Mouse (Mus musculus): ENCODE data around the gene Rhox1. TPM values are rescaled to one million over a fixed set of nuclear protein-coding genes. Genes with fewer than 3 reads are reported as not detected.
"Not testable (repeated sequence)": the region's sequence is repeated elsewhere in the genome, so short reads cannot be mapped to it uniquely, and the experiment has no call there.

Gene Rhox1
- total RNA-seq (2018; cell fraction: chromatin; rRNA removed), result not detected
- not detected for total RNA-seq (2018; cell fraction: cytosol; rRNA removed)
- total RNA-seq (2018; cell fraction: nucleus; rRNA removed), result not detected
- polyA plus RNA-seq (2018), result not detected in 3 replicates

GRCm38 (mm10) chrX:37222158-37222557 is at the start of gene Rhox1:
Rhox1 (minus strand) TSS chrX:37222258.
- H3K36me3 ChIP-seq (ENCODE audit: inconsistent target); H3K27ac ChIP-seq; H3K4me3 ChIP-seq (ENCODE audit: inconsistent target); H3K79me2 ChIP-seq (ENCODE audit: inconsistent target): not testable (repeated sequence)
- 92% methylated on average over 1 of the region's 1 CpGs for WGBS (ENCODE audit: missing documents)

- no CpG with 5 or more reads among the region's 19 CpGs for WGBS (ENCODE audit: missing documents)
These were observed 43.0 kb upstream of the Rhox1 start, which contains the start of gene Rhox4a for GRCm38 (mm10) chrX:37265038-37265437. Rhox4a (plus strand) TSS chrX:37265338.

DNA sequence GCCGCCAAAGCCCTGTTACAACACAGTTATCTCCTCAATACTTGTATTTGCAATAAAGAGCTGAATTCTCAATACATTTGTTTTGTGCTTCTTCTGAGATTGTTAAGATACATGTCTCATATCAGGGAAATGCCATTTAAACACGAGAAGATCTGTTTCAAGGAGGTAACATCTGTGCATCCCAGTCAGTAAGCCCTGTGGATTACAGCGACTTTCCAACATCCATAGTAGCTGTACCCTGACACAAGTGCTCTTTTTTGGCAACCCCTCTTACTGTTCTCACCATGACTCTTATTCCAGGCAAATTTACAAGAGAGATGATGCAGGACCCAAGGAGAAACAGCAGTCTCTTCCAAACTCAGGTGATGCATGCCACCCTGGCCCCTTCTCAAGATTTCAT is 27.6 kb upstream of the Rhox1 start, which contains the start of gene Rhox3a:
Rhox3a (plus strand) TSS at position 301 of the 400 bp plus-strand sequence.
- H3K79me2 ChIP-seq (ENCODE audit: inconsistent target); H3K27ac ChIP-seq; H3K4me3 ChIP-seq (ENCODE audit: inconsistent target); H3K36me3 ChIP-seq (ENCODE audit: inconsistent target): not testable (repeated sequence)
- no CpG with 5 or more reads among the region's 3 CpGs for WGBS (ENCODE audit: missing documents)

More at GRCm38 (mm10) chrX:37265038-37265437, 43.0 kb upstream of the Rhox1 start, which contains the start of gene Rhox4a:
- H3K4me3 ChIP-seq (ENCODE audit: inconsistent target); H3K36me3 ChIP-seq (ENCODE audit: inconsistent target); H3K27ac ChIP-seq; H3K79me2 ChIP-seq (ENCODE audit: inconsistent target): not testable (repeated sequence)

DNA sequence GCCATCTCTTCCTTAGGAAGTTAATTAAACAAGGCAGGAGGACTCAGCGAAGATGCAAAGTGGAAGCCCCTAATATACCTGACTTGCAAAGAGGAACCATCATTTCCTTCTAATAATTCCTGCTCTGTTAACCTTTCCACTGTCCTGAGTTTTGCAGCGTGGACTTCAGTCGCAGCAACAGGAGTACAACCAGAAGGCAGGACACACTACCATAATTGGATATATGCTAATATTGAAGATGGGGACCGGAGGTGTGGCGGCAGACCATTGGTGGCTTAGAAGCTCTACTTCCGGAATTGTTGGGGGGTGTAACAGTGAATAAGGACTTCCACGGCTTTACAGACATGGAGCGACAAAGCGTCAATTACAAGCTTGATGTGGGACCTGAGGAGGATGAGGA is 22.6 kb upstream of the Rhox1 start, which contains the start of gene Rhox2a:
Rhox2a (plus strand) TSS at position 301 of the 400 bp plus-strand sequence.
- not testable (repeated sequence) for H3K36me3 ChIP-seq (ENCODE audit: inconsistent target); H3K27ac ChIP-seq; H3K79me2 ChIP-seq (ENCODE audit: inconsistent target); H3K4me3 ChIP-seq (ENCODE audit: inconsistent target)
- WGBS (ENCODE audit: missing documents), result no CpG with 5 or more reads among the region's 9 CpGs

DNA sequence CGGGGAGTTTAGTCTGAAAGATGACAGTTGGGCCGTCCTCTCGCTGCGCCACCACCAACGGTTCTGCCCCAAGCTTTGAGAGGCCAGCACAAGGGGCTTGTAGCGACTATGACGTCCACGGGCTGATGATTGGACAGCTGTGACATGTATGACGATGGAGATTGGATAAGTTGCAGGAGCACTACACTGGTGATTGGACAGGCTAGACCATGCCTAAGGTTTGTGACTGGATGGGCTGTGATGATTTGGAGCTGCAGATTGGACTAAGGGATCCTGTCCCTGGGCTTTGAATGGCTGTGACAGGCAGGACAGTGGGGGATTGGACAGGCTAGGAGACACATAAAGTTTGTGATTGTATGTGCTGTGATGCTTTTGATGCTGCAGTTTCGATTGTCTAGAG is 11.1 kb downstream of the Rhox1 start, which contains the start of gene Gm9:
Gm9 (minus strand) TSS at position 101 of the 400 bp plus-strand sequence.
- no peaks in the 10 kb centered on the region for H3K36me3 ChIP-seq (ENCODE audit: inconsistent target)
- no peak within 1 kb of the TSS for H3K4me3 ChIP-seq (ENCODE audit: inconsistent target)
- H3K79me2 ChIP-seq (ENCODE audit: inconsistent target), result no peaks in the 10 kb centered on the region
- 86% methylated on average over 10 of the region's 10 CpGs for WGBS (ENCODE audit: missing documents)
- H3K27ac ChIP-seq, result no peak within 1 kb of the TSS

DNA sequence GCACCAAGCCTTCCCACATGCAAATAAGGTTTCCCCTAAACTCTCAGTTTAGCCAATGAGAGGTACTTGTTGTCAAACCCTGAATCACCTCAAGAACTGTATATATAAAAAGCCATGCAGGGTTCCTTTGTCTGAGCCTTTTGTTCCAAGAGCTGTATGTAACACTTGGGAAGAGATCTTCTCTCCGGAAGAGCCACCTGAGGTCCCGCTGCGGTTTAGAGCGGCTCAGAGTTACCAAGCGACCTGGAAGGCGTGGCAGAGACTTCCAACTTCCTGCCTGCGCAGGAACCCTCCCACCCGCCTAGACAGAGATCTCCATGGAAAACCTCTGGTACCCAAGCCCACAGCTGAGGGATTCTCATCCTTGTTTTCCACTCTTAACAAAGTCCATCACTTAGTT is 23.4 kb downstream of the Rhox1 start:
- no peak overlapping the region for H3K4me3 ChIP-seq (ENCODE audit: inconsistent target)
- H3K79me2 ChIP-seq (ENCODE audit: inconsistent target), result no peaks in the 10 kb centered on the region
- 70% methylated on average over 6 of the region's 8 CpGs for WGBS (ENCODE audit: missing documents)
- H3K36me3 ChIP-seq (ENCODE audit: inconsistent target), result no peaks in the 10 kb centered on the region
- H3K27ac ChIP-seq, result no peak overlapping the region

DNA sequence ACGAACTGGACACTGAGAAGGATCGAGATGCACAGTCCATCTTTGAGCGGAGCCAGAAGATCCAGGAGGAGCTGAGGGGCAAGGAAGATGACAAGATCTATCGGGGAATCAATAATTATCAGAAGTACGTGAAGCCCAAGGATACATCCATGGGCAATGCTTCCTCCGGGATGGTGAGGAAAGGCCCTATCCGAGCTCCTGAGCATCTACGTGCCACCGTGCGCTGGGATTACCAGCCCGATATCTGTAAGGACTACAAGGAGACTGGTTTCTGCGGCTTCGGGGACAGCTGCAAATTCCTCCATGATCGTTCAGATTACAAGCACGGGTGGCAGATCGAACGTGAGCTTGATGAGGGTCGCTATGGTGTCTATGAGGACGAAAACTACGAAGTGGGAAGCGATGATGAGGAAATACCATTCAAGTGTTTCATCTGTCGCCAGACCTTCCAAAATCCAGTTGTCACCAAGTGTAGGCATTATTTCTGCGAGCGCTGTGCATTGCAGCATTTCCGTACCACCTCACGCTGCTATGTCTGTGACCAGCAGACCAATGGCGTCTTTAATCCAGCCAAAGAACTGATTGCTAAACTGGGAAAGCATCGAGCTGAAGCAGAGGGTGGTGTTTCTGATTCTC is 30.2 kb downstream of the Rhox1 start:
- Histone ChIP-seq H3K79me2 (ENCODE audit: inconsistent target) (peaks cover 6% of the 10 kb centered on the region; the same call in 1 of the 2 replicates), H3K36me3 (ENCODE audit: inconsistent target) (no peaks in the 10 kb centered on the region), H3K27ac (no peak overlapping the region), H3K4me3 (ENCODE audit: inconsistent target) (peak overlapping the region; percentile 50)
- 33% methylated on average over 27 of the region's 28 CpGs for WGBS (ENCODE audit: missing documents)

DNA sequence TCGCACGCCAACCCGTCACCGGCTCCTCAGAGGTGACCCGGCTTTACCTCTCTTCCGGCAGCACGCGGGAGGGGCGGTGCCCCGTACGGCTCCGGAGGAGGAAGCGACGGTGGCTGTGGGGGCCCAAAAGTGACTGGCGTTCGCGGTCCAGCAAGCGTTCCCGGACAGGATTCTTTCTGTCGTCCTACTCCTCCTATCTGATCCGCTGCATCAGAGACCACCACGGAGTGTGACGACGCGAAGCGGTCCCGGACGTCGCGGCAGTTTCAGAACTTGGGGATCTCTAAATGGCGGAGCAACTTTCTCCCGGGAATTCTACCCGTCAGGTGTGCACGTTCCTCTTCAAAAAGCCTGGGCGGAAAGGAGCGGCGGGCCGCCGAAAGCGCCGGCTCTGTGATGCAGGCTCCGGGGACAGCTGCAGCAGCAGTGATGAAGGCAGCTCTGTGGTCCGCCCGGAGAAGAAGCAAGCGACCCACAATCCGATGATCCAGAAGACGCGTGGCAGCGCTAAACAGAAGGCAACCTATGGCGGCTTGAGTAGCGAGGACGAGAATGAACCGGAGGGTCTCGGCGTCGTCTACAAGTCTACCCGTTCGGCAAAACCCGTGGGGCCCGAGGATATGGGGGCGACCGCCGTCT is 30.8 kb downstream of the Rhox1 start, which contains the start of the genes Ndufa1 and Rnf113a1:
Ndufa1 (minus strand) TSS at position 59 of the 639 bp plus-strand sequence.
Rnf113a1 (plus strand) TSS at position 141 of the 639 bp plus-strand sequence.
- Histone ChIP-seq H3K27ac (no peak within 1 kb of the TSS), H3K36me3 (ENCODE audit: inconsistent target) (no peaks in the 10 kb centered on the region), H3K4me3 (ENCODE audit: inconsistent target) (peak within 1 kb of the TSS; percentile 50), H3K79me2 (ENCODE audit: inconsistent target) (peaks cover 6% of the 10 kb centered on the region; the same call in 1 of the 2 replicates)
- WGBS (ENCODE audit: missing documents), result 24% methylated on average over 52 of the region's 63 CpGs

GRCm38 (mm10) chrX:37190755-37191104 is 31.3 kb downstream of the Rhox1 start:
- Histone ChIP-seq H3K36me3 (ENCODE audit: inconsistent target) (no peaks in the 10 kb centered on the region), H3K79me2 (ENCODE audit: inconsistent target) (peaks cover 6% of the 10 kb centered on the region; the same call in 1 of the 2 replicates), H3K27ac (no peak overlapping the region), H3K4me3 (ENCODE audit: inconsistent target) (peak overlapping the region; percentile 50)
- 29% methylated on average over 17 of the region's 20 CpGs for WGBS (ENCODE audit: missing documents)

- H3K36me3 ChIP-seq (ENCODE audit: inconsistent target); H3K4me3 ChIP-seq (ENCODE audit: inconsistent target); H3K79me2 ChIP-seq (ENCODE audit: inconsistent target); H3K27ac ChIP-seq: not testable (repeated sequence)
- WGBS (ENCODE audit: missing documents), result 78% methylated on average over 5 of the region's 8 CpGs
These were observed 37.7 kb downstream of the Rhox1 start for GRCm38 (mm10) chrX:37184401-37184800.

DNA sequence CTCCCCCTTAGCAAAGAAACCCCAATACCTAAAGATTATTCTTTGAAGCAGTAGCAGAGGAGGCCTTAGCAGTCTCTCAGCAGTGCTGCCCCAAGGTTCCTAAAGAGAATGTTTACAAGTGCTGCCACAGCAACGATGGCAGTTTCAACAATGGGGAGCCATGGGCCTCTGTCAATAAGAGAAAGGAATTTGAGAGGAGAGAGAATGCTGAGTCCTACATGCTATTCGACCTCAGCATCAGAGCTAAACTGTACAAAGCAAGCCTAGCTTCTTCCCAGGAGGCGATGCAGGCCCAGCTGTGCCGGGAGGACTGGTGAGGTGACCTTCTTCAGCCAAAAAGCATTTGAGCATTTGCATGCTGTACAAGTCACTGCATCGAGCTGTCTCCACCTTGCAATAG is 53.3 kb downstream of the Rhox1 start, which contains the start of gene Akap14:
Akap14 (minus strand) TSS at position 101 of the 400 bp plus-strand sequence.
- H3K27ac ChIP-seq, result no peak within 1 kb of the TSS
- H3K4me3 ChIP-seq (ENCODE audit: inconsistent target), result no peak within 1 kb of the TSS
- 85% methylated on average over 5 of the region's 5 CpGs for WGBS (ENCODE audit: missing documents)

GRCm38 (mm10) chrX:37167085-37167484 is 55.0 kb downstream of the Rhox1 start:
- 26% methylated on average over 3 of the region's 3 CpGs for WGBS (ENCODE audit: missing documents)
- H3K27ac ChIP-seq, result no peak overlapping the region

More for the DNA sequence above, 53.3 kb downstream of the Rhox1 start, which contains the start of gene Akap14:
- Histone ChIP-seq H3K79me2 (ENCODE audit: inconsistent target) (no peaks in the 10 kb centered on the region), H3K36me3 (ENCODE audit: inconsistent target) (no peaks in the 10 kb centered on the region)

More at GRCm38 (mm10) chrX:37167085-37167484, 55.0 kb downstream of the Rhox1 start:
- no peak overlapping the region for H3K4me3 ChIP-seq (ENCODE audit: inconsistent target)
- H3K36me3 ChIP-seq (ENCODE audit: inconsistent target), result no peaks in the 10 kb centered on the region
- H3K79me2 ChIP-seq (ENCODE audit: inconsistent target), result no peaks in the 10 kb centered on the region

All from macrophage (primary cell).